ENCODE assay signal across 23 mouse cellular contexts in the genomic region with DNA sequence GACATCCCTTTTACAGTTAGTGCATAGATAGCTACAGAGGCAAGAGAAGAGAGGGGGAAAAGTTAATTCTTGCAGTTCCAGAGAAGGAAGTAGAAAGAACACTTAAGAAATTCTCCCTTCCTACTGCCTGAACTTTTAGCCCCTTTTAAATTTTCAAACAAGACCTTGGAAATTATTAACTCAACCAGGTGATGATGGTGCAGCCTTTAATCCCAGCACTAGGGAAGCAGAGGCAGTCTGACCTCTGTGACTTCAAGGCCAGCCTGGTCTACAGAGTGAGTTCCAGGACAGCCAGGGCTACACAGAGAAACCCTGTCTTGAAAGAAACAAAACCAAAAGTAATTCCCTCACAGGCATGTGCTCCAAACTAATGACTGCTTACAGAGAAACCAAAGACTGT. TPM values are rescaled to one million over a fixed set of nuclear protein-coding genes. Genes with fewer than 3 reads are reported as not detected.
DNase-seq lines count a peak whose midpoint lies in the region; TF ChIP-seq lines count a peak whose summit lies in the region.
"Had no signal": no experiment of that assay in that cellular context is flagged by ENCODE, and none has a peak within 500 bp of the region (broad histone marks: within the 10 kb centered on the region; RNA-seq: fewer than 3 reads in every experiment).

No protein-coding gene starts in this region.

- no peak for TF ChIP-seq POLR2A in kidney, adult 2 months (IDR thresholded peaks at IDR 0.05; ENCODE audit: low read depth, low read length)
- no peak for TF ChIP-seq POLR2A in liver, adult 2 months (IDR thresholded peaks at IDR 0.05; ENCODE audit: extremely low read depth, insufficient read depth, low read length)
- TF ChIP-seq POLR2A in bone marrow macrophage, adult 2 months (IDR thresholded peaks at IDR 0.05; ENCODE audit: borderline replicate concordance, low read depth, low read length): no peak

- H3K4me1 ChIP-seq in kidney, adult 2 months (ENCODE audit: control insufficient read depth, insufficient read depth, low read length): no peaks in the 10 kb centered on the region
- peaks cover 16% of the 10 kb centered on the region for H3K4me1 ChIP-seq in liver, adult 2 months (ENCODE audit: control insufficient read depth, insufficient read depth, low read length)
- H3K4me1 ChIP-seq in bone marrow macrophage, adult 2 months (ENCODE audit: control insufficient read depth, insufficient read depth, low read length): peaks cover 23% of the 10 kb centered on the region
- H3K4me1 ChIP-seq: embryonic facial prominence, embryonic 13.5 days; embryonic facial prominence, embryonic 15.5 days; forebrain, embryonic 10.5 days; forebrain, embryonic 12.5 days had no signal

- no peak for TF ChIP-seq CTCF in kidney, adult 2 months (conservative IDR thresholded peaks at IDR 0.05; ENCODE audit: insufficient read depth, insufficient read length, low read depth, low read length)
- TF ChIP-seq CTCF in liver, adult 2 months (IDR thresholded peaks at IDR 0.05; ENCODE audit: low read depth, low read length): no peak
- TF ChIP-seq CTCF in bone marrow macrophage, adult 2 months (IDR thresholded peaks at IDR 0.05; ENCODE audit: low read depth, low read length): no peak

- peak overlapping the region; percentile 60 for H3K27ac ChIP-seq in kidney, adult 2 months (ENCODE audit: insufficient read depth, low read depth, low read length)
- peak overlapping the region; percentile 90 for H3K27ac ChIP-seq in liver, adult 2 months (replicated peaks; ENCODE audit: insufficient read depth, low read depth, low read length)
- H3K27ac ChIP-seq in bone marrow macrophage, adult 2 months (ENCODE audit: insufficient read depth, low read depth, low read length): peak overlapping the region; percentile 21
- 0 out of 2 replicates have a peak overlapping the region, but pooled peaks have one; percentile 8 for H3K27ac ChIP-seq in macrophage
- H3K27ac ChIP-seq: embryonic facial prominence, embryonic 13.5 days; embryonic facial prominence, embryonic 15.5 days; forebrain, embryonic 10.5 days; forebrain, embryonic 12.5 days had no signal

- H3K27me3 ChIP-seq in kidney, adult 2 months (replicated peaks; ENCODE audit: control insufficient read depth, insufficient read depth, low read length): no peaks in the 10 kb centered on the region
- no peaks in the 10 kb centered on the region for H3K27me3 ChIP-seq in liver, adult 2 months (ENCODE audit: control insufficient read depth, insufficient read depth, low read length)
- H3K27me3 ChIP-seq: embryonic facial prominence, embryonic 13.5 days; embryonic facial prominence, embryonic 15.5 days; forebrain, embryonic 12.5 days had no signal

- H3K4me3 ChIP-seq in kidney, adult 2 months (ENCODE audit: insufficient read depth, low read depth, low read length): no peak overlapping the region
- no peak overlapping the region for H3K4me3 ChIP-seq in liver, adult 2 months (ENCODE audit: insufficient read depth, low read depth, low read length)
- no peak overlapping the region for H3K4me3 ChIP-seq in bone marrow macrophage, adult 2 months (ENCODE audit: insufficient read depth, low read length)
- H3K4me3 ChIP-seq in macrophage (ENCODE audit: inconsistent target): no peak overlapping the region
- H3K4me3 ChIP-seq: embryonic facial prominence, embryonic 13.5 days; embryonic facial prominence, embryonic 15.5 days; erythroblast, embryonic 14.5 days; forebrain, embryonic 10.5 days; forebrain, embryonic 12.5 days had no signal

- DNase-seq in kidney, adult 2 months: peak; percentile 59
- DNase-seq in kidney, adult 18-20 months: no peak
- peak; percentile 82 for DNase-seq in liver, adult 2 months (ENCODE audit: extremely low read depth, low read depth, low spot score)
- DNase-seq in liver: no peak
- DNase-seq in testis, postnatal 10 days (ENCODE audit: low spot score): no peak
- DNase-seq in adrenal gland, adult 2 months: no peak
- DNase-seq: adrenal gland, adult 8-10 months; adrenal gland, postnatal 14 days; adrenal gland, postnatal 36 days; cerebellum, adult 11 months; cerebellum, adult 18-20 months; cerebellum, adult 8-10 months; cerebellum, adult 9-11 months; cerebellum, postnatal 14 days; cerebellum, postnatal 36 days; embryo, embryonic 11 days had no signal

- H3K9ac ChIP-seq in liver, adult 2 months (ENCODE audit: low read depth, low read length): peak overlapping the region; percentile 35; the same call in 1 of the 2 replicates
- H3K9ac ChIP-seq: embryonic facial prominence, embryonic 13.5 days; embryonic facial prominence, embryonic 15.5 days; forebrain, embryonic 12.5 days had no signal

- H3K79me2 ChIP-seq in liver, adult 2 months (ENCODE audit: control insufficient read depth, insufficient read depth, low read length): no peaks in the 10 kb centered on the region; the same call in 1 of the 2 replicates
- no peaks in the 10 kb centered on the region for H3K79me2 ChIP-seq in macrophage (ENCODE audit: inconsistent target)

- H3K36me3 ChIP-seq in kidney, adult 2 months (ENCODE audit: control insufficient read depth, insufficient read depth, low read length): no peaks in the 10 kb centered on the region
- no peaks in the 10 kb centered on the region for H3K36me3 ChIP-seq in liver, adult 2 months (ENCODE audit: control insufficient read depth, insufficient read depth, low read length)
- H3K36me3 ChIP-seq in macrophage (ENCODE audit: inconsistent target): no peaks in the 10 kb centered on the region
- H3K36me3 ChIP-seq: embryonic facial prominence, embryonic 13.5 days; embryonic facial prominence, embryonic 15.5 days; forebrain, embryonic 10.5 days; forebrain, embryonic 12.5 days had no signal

RNA-seq across cellular contexts. Expression of gene Lamp2, which starts 10.0 kb away (rescaled TPM):
- 312 and 353 TPM in 2 replicates for polyA plus RNA-seq in kidney, adult 2 months (2012; rRNA removed)
- 414 and 458 TPM in 2 replicates for total RNA-seq in liver, adult 2 months (2014; rRNA removed)
- 203 and 230 TPM in 2 replicates for polyA plus RNA-seq in liver, adult 2 months (2012; rRNA removed)
- polyA plus RNA-seq in bone marrow macrophage, adult 2 months (2012; ENCODE audit: insufficient read depth, insufficient read length, missing spikeins): 673 and 727 TPM in 2 replicates
- total RNA-seq in macrophage (2018; cell fraction: chromatin; rRNA removed): 100 to 1,000 TPM; 145 to 494 (median 406) TPM
- total RNA-seq in macrophage (2018; cell fraction: cytosol; rRNA removed): 100 to 1,000 TPM; 415 to 681 (median 537) TPM
- total RNA-seq in macrophage (2018; cell fraction: nucleus; rRNA removed): 100 to 1,000 TPM; 526 to 981 (median 729) TPM
- polyA plus RNA-seq in macrophage (2018): 507 to 849 TPM (median 811 TPM) in 3 replicates
- 100 to 1,000 TPM; 264 to 266 TPM for total RNA-seq in adrenal gland, adult 2 months (2021)
- polyA plus RNA-seq in adrenal gland, adult 2 months (2012; rRNA removed): 22.5 and 32.0 TPM in 2 replicates

Comparison
In these comparisons a context has a peak if more than half of its experiments do, and no peak if none do; other contexts are left out.
1. DNase-seq: peak in kidney, adult 2 months (single experiment) and liver, adult 2 months (single experiment); none in kidney, adult 18-20 months (single experiment), liver (single experiment), testis, postnatal 10 days (single experiment) and adrenal gland, adult 2 months (single experiment).
2. H3K27ac ChIP-seq: peak in every context shown above with its lines; median percentile 90 in liver, adult 2 months; 60 in kidney, adult 2 months; 21 in bone marrow macrophage, adult 2 months; 8 in macrophage.